Comparison of ENCODE assay signal across 20 mouse cellular contexts in genomic region chr12:12359923-12360322, GRCm38 (mm10).
"Had no signal": no experiment of that assay in that cellular context is flagged by ENCODE, and none has a peak within 500 bp of the region (broad histone marks: within the 10 kb centered on the region; RNA-seq: fewer than 3 reads in every experiment).

No protein-coding gene starts in this region.

- DNase-seq: gastrocnemius, adult 2 months; gastrocnemius, postnatal 10 days; gastrocnemius, postnatal 25 days; heart, adult 11 months; heart, adult 2 months; heart, postnatal 14 days; heart, postnatal 36 days; kidney, adult 18-20 months; kidney, adult 8-10 months; kidney, postnatal 10 days; kidney, postnatal 25 days; kidney, postnatal 4 days; layer of hippocampus, adult 9-11 months; layer of hippocampus, postnatal 36 days; liver; liver, embryonic 13.5 days had no signal

- ATAC-seq: hindbrain, embryonic 16.5 days; inflammation-experienced regulatory T-cells, adult 6 months; intestine, embryonic 15.5 days; intestine, postnatal 0 days had no signal
